Mouse (Mus musculus) myocyte (in vitro differentiated cells): ENCODE measurements around the gene 0610040J01Rik. TPM values are rescaled to one million over a fixed set of nuclear protein-coding genes. Genes with fewer than 3 reads are reported as not detected.

Source experiments
- H3K27me3 ChIP-seq: one replicate; pipeline ENCODE4 v1.6.1; 2011; ENCODE audit not compliant: control insufficient read depth, insufficient read depth, insufficient read length
- H3K36me3 ChIP-seq: one replicate; pipeline ENCODE4 v1.6.1; 2011; ENCODE audit not compliant: control insufficient read depth, insufficient read depth
- H3K4me2 ChIP-seq: one replicate; pipeline ENCODE4 v1.6.1; 2011; ENCODE audit warnings: low read depth, control low read depth
- H3K4me3 ChIP-seq: one replicate; pipeline ENCODE4 v1.5.1; 2011; ENCODE audit warnings: mild to moderate bottlenecking, control low read depth, moderate library complexity
- H3K79me2 ChIP-seq: one replicate; pipeline ENCODE4 v1.6.1; 2011; ENCODE audit not compliant: control insufficient read depth, insufficient read depth
- H3ac ChIP-seq: one replicate; pipeline ENCODE4 v1.6.1; 2011; ENCODE audit not compliant: control insufficient read depth, insufficient read length
- CEBPB ChIP-seq: IDR thresholded peaks from 2 replicates; pipeline ENCODE4 v1.6.1; 2011; ENCODE audit warnings: mild to moderate bottlenecking, moderate library complexity; ENCODE audit not compliant: poor library complexity, insufficient read depth, severe bottlenecking
- E2F4 ChIP-seq: IDR thresholded peaks from one replicate; pipeline ENCODE4 v1.6.1; 2011; ENCODE audit warnings: mild to moderate bottlenecking, control low read depth, moderate library complexity; ENCODE audit not compliant: insufficient read depth
- MAX ChIP-seq: IDR thresholded peaks from one replicate; pipeline ENCODE4 v1.6.1; 2011; ENCODE audit warnings: low read depth, mild to moderate bottlenecking, control low read depth
- MYOD1 ChIP-seq, 3 experiments: IDR thresholded peaks; one replicate each; pipeline ENCODE4 v1.6.1; 2011; ENCODE audit warnings: control low read depth in 2 of 3, low read depth in 2 of 3, mild to moderate bottlenecking in 2 of 3, moderate library complexity in 1 of 3; ENCODE audit not compliant: insufficient read length in 2 of 3, control insufficient read depth in 1 of 3
- MYOG ChIP-seq, 3 experiments: IDR thresholded peaks; one replicate each; pipeline ENCODE4 v1.6.1; 2011; ENCODE audit warnings: control low read depth in 2 of 3, low read depth in 2 of 3, mild to moderate bottlenecking in 2 of 3; ENCODE audit not compliant: insufficient read length in 2 of 3, control insufficient read depth in 1 of 3, insufficient read depth in 1 of 3
- POLR2A ChIP-seq: IDR thresholded peaks from one replicate; pipeline ENCODE4 v1.6.1; 2011; ENCODE audit warnings: low read depth, mild to moderate bottlenecking, control low read depth, moderate library complexity; ENCODE audit not compliant: insufficient read length
- POLR2AphosphoS2 ChIP-seq: IDR thresholded peaks from one replicate; pipeline ENCODE4 v1.6.1; 2011; ENCODE audit warnings: low read depth, control low read depth; ENCODE audit not compliant: insufficient read length
- REST ChIP-seq: IDR thresholded peaks from one replicate; pipeline ENCODE4 v1.6.1; 2011; ENCODE audit warnings: mild to moderate bottlenecking, control low read depth, moderate library complexity; ENCODE audit not compliant: insufficient read depth, insufficient read length
- SRF ChIP-seq: IDR thresholded peaks from one replicate; pipeline ENCODE4 v1.6.1; 2011; ENCODE audit warnings: low read depth; ENCODE audit not compliant: control insufficient read depth, insufficient read length
- TCF12 ChIP-seq: IDR thresholded peaks from one replicate; pipeline ENCODE4 v1.6.1; 2011; ENCODE audit warnings: mild to moderate bottlenecking, control low read depth; ENCODE audit not compliant: poor library complexity, insufficient read depth, severe bottlenecking
- TCF3 ChIP-seq: IDR thresholded peaks from one replicate; pipeline ENCODE4 v1.6.1; 2011; ENCODE audit warnings: low read depth, control low read depth; ENCODE audit not compliant: insufficient read length
- USF1 ChIP-seq: IDR thresholded peaks from one replicate; pipeline ENCODE4 v1.6.1; 2011; ENCODE audit warnings: low read depth, mild to moderate bottlenecking, control low read depth, moderate library complexity
- polyA plus RNA-seq: library from polyadenylated mRNA; unstranded; fragments of >200 nt; fragmentation: generic; extraction: Trizol; gene quantifications from one replicate; pipeline ENCODE4 v1.2.1, GENCODE M21; 2012; ENCODE audit warnings: missing spikeins

The 0610040J01Rik gene
- polyA plus RNA-seq, 1 experiment = not detected

GRCm38 (mm10) chr5:63906149-63907093, 94.3 kb downstream of the 0610040J01Rik start:
- no peak for TF ChIP-seq MYOG (IDR thresholded peaks at IDR 0.05; ENCODE audit: control insufficient read depth in 1 of 3, insufficient read depth in 1 of 3, insufficient read length in 2 of 3, low read depth in 2 of 3)
- no peak for TF ChIP-seq E2F4
- no peak for TF ChIP-seq USF1
- no peak for TF ChIP-seq MAX
- H3K4me3 ChIP-seq = no peak overlapping the region
- peaks cover 7% of the 10 kb centered on the region for H3K36me3 ChIP-seq
- no peaks in the 10 kb centered on the region for H3K27me3 ChIP-seq
- peak overlapping the region; percentile 28 for H3K4me2 ChIP-seq
- no peak overlapping the region for H3ac ChIP-seq
- H3K79me2 ChIP-seq = no peaks in the 10 kb centered on the region

GRCm38 (mm10) chr5:63907513-63907912, 95.3 kb downstream of the 0610040J01Rik start:
- no peak for TF ChIP-seq MYOD1 (IDR thresholded peaks at IDR 0.05; ENCODE audit: control insufficient read depth in 1 of 3, insufficient read length in 2 of 3, low read depth in 2 of 3)
- TF ChIP-seq MYOG (IDR thresholded peaks at IDR 0.05; ENCODE audit: control insufficient read depth in 1 of 3, insufficient read depth in 1 of 3, insufficient read length in 2 of 3, low read depth in 2 of 3) = no peak
- H3K36me3 ChIP-seq = peaks cover 7% of the 10 kb centered on the region
- no peak overlapping the region for H3ac ChIP-seq
- no peaks in the 10 kb centered on the region for H3K27me3 ChIP-seq
- no peak overlapping the region for H3K4me3 ChIP-seq
- H3K4me2 ChIP-seq = no peak overlapping the region
- no peaks in the 10 kb centered on the region for H3K79me2 ChIP-seq

GRCm38 (mm10) chr5:63910171-63910960, 98.2 kb downstream of the 0610040J01Rik start:
- TF ChIP-seq TCF12 = no peak
- TF ChIP-seq MYOD1 (IDR thresholded peaks at IDR 0.05; ENCODE audit: control insufficient read depth in 1 of 3, insufficient read length in 2 of 3, low read depth in 2 of 3) = no peak
- TF ChIP-seq POLR2A = no peak
- TF ChIP-seq MAX = no peak
- TF ChIP-seq USF1 = no peak
- TF ChIP-seq POLR2AphosphoS2 = no peak
- no peak for TF ChIP-seq TCF3
- no peak for TF ChIP-seq E2F4
- TF ChIP-seq CEBPB = no peak
- TF ChIP-seq MYOG (IDR thresholded peaks at IDR 0.05; ENCODE audit: control insufficient read depth in 1 of 3, insufficient read depth in 1 of 3, insufficient read length in 2 of 3, low read depth in 2 of 3) = no peak
- no peak for TF ChIP-seq REST
- no peak for TF ChIP-seq SRF
- no peak overlapping the region for H3K4me3 ChIP-seq
- peaks cover 7% of the 10 kb centered on the region for H3K36me3 ChIP-seq
- no peaks in the 10 kb centered on the region for H3K79me2 ChIP-seq
- H3K27me3 ChIP-seq = no peaks in the 10 kb centered on the region
- H3K4me2 ChIP-seq = no peak overlapping the region
- no peak overlapping the region for H3ac ChIP-seq

- H3K79me2 ChIP-seq = no peaks in the 10 kb centered on the region
- H3K4me3 ChIP-seq = no peak overlapping the region
- no peak overlapping the region for H3ac ChIP-seq
- H3K36me3 ChIP-seq = peaks cover 12% of the 10 kb centered on the region
- H3K4me2 ChIP-seq = no peak overlapping the region
- no peak for TF ChIP-seq USF1
- TF ChIP-seq E2F4 = no peak
- no peak for TF ChIP-seq MYOG (IDR thresholded peaks at IDR 0.05; ENCODE audit: control insufficient read depth in 1 of 3, insufficient read depth in 1 of 3, insufficient read length in 2 of 3, low read depth in 2 of 3)
- TF ChIP-seq MAX = no peak
- no peak for TF ChIP-seq MYOD1 (IDR thresholded peaks at IDR 0.05; ENCODE audit: control insufficient read depth in 1 of 3, insufficient read length in 2 of 3, low read depth in 2 of 3)
- no peak for TF ChIP-seq TCF3
- TF ChIP-seq CEBPB = no peak
- H3K27me3 ChIP-seq = no peaks in the 10 kb centered on the region
These were observed 102.7 kb downstream of the 0610040J01Rik start for GRCm38 (mm10) chr5:63914896-63915295.

- no peaks in the 10 kb centered on the region for H3K27me3 ChIP-seq
- TF ChIP-seq USF1 = no peak
- no peak for TF ChIP-seq CEBPB
- no peak for TF ChIP-seq MYOD1 (IDR thresholded peaks at IDR 0.05; ENCODE audit: control insufficient read depth in 1 of 3, insufficient read length in 2 of 3, low read depth in 2 of 3)
- no peak for TF ChIP-seq MAX
- no peak for TF ChIP-seq REST
- TF ChIP-seq TCF12 = no peak
- TF ChIP-seq SRF = no peak
- TF ChIP-seq E2F4 = no peak
- TF ChIP-seq MYOG (IDR thresholded peaks at IDR 0.05; ENCODE audit: control insufficient read depth in 1 of 3, insufficient read depth in 1 of 3, insufficient read length in 2 of 3, low read depth in 2 of 3) = no peak
- TF ChIP-seq POLR2AphosphoS2 = no peak
- no peak for TF ChIP-seq TCF3
- no peak for TF ChIP-seq POLR2A
These were observed 104.4 kb downstream of the 0610040J01Rik start for GRCm38 (mm10) chr5:63916457-63917139.

More at GRCm38 (mm10) chr5:63916457-63917139, 104.4 kb downstream of the 0610040J01Rik start:
- no peak overlapping the region for H3ac ChIP-seq
- peaks cover 5% of the 10 kb centered on the region for H3K36me3 ChIP-seq
- H3K4me3 ChIP-seq = no peak overlapping the region
- no peak overlapping the region for H3K4me2 ChIP-seq
- H3K79me2 ChIP-seq = no peaks in the 10 kb centered on the region
